10 mouse cellular contexts compared by ENCODE assay signal in genomic region chr19:32356166-32356565, GRCm38 (mm10). TPM values are rescaled to one million over a fixed set of nuclear protein-coding genes. Genes with fewer than 3 reads are reported as not detected.
DNase-seq lines count a peak whose midpoint lies in the region; ATAC-seq lines count a peak whose summit lies in the region.
"Had no signal": no experiment of that assay in that cellular context is flagged by ENCODE, and none has a peak within 500 bp of the region (broad histone marks: within the 10 kb centered on the region; RNA-seq: fewer than 3 reads in every experiment).

No protein-coding gene starts in this region.

- WGBS in forebrain, embryonic 15.5 days: 51% methylated on average over 4 of the region's 4 CpGs
- WGBS in forebrain, embryonic 13.5 days: 61% methylated on average over 4 of the region's 4 CpGs
- 53% methylated on average over 4 of the region's 4 CpGs for WGBS in embryonic facial prominence, embryonic 10.5 days
- WGBS in midbrain, embryonic 16.5 days: 69% methylated on average over 4 of the region's 4 CpGs

- no peaks in the 10 kb centered on the region for H3K9me3 ChIP-seq in forebrain, embryonic 15.5 days
- no peaks in the 10 kb centered on the region for H3K9me3 ChIP-seq in forebrain, embryonic 13.5 days (replicated peaks)
- no peaks in the 10 kb centered on the region for H3K9me3 ChIP-seq in embryonic facial prominence, embryonic 10.5 days
- no peaks in the 10 kb centered on the region for H3K9me3 ChIP-seq in midbrain, embryonic 16.5 days (replicated peaks; ENCODE audit: control insufficient read depth, low read length, poor library complexity, severe bottlenecking)
- H3K9me3 ChIP-seq: midbrain, embryonic 12.5 days had no signal

- H3K9ac ChIP-seq in forebrain, embryonic 15.5 days (replicated peaks): no peak overlapping the region
- H3K9ac ChIP-seq in forebrain, embryonic 13.5 days: no peak overlapping the region
- no peak overlapping the region for H3K9ac ChIP-seq in midbrain, embryonic 16.5 days (ENCODE audit: low read depth, low read length)
- H3K9ac ChIP-seq: midbrain, embryonic 12.5 days had no signal

- H3K4me3 ChIP-seq in forebrain, embryonic 15.5 days: no peak overlapping the region
- no peak overlapping the region for H3K4me3 ChIP-seq in forebrain, embryonic 13.5 days
- no peak overlapping the region for H3K4me3 ChIP-seq in embryonic facial prominence, embryonic 10.5 days
- no peak overlapping the region for H3K4me3 ChIP-seq in midbrain, embryonic 16.5 days (ENCODE audit: low read depth, low read length)
- H3K4me3 ChIP-seq: midbrain, embryonic 12.5 days had no signal

- H3K36me3 ChIP-seq in forebrain, embryonic 15.5 days: no peaks in the 10 kb centered on the region
- H3K36me3 ChIP-seq in forebrain, embryonic 13.5 days (ENCODE audit: poor library complexity, severe bottlenecking): no peaks in the 10 kb centered on the region
- H3K36me3 ChIP-seq in embryonic facial prominence, embryonic 10.5 days (replicated peaks): no peaks in the 10 kb centered on the region
- no peaks in the 10 kb centered on the region for H3K36me3 ChIP-seq in midbrain, embryonic 16.5 days (ENCODE audit: control insufficient read depth, insufficient read depth, low read length)
- H3K36me3 ChIP-seq: midbrain, embryonic 12.5 days had no signal

- intact Hi-C loops in left cerebral cortex, postnatal 4 days (cut with DNase I): no loop called here

- H3K4me2 ChIP-seq in forebrain, embryonic 15.5 days (replicated peaks): no peak overlapping the region
- no peak overlapping the region for H3K4me2 ChIP-seq in forebrain, embryonic 13.5 days
- no peak overlapping the region for H3K4me2 ChIP-seq in midbrain, embryonic 16.5 days (ENCODE audit: low read length)
- H3K4me2 ChIP-seq: midbrain, embryonic 12.5 days had no signal

- DNase-seq in left cerebral cortex, postnatal 4 days: peak; percentile 59
- no peak for DNase-seq in left cerebral cortex, adult 9 months (ENCODE audit: low spot score in 2 of 2)
- peak; percentile 7 for DNase-seq in embryonic facial prominence, embryonic 10.5 days (ENCODE audit: low spot score)
- no peak for DNase-seq in spleen, postnatal 36 days (ENCODE audit: low spot score in 2 of 2)
- no peak for DNase-seq in urinary bladder, adult 18-20 months (ENCODE audit: low spot score in 2 of 2)
- DNase-seq: right cerebral cortex, postnatal 4 days had no signal

- 0 out of 2 replicates have a peak overlapping the region, but pooled peaks have one; percentile 39 for H3K27ac ChIP-seq in forebrain, embryonic 15.5 days (replicated peaks)
- no peak overlapping the region for H3K27ac ChIP-seq in forebrain, embryonic 13.5 days
- H3K27ac ChIP-seq in embryonic facial prominence, embryonic 10.5 days (replicated peaks): 0 out of 2 replicates have a peak overlapping the region, but pooled peaks have one; percentile 0
- H3K27ac ChIP-seq in midbrain, embryonic 16.5 days (ENCODE audit: low read length): peak overlapping the region; percentile 41; the same call in 1 of the 2 replicates
- H3K27ac ChIP-seq: midbrain, embryonic 12.5 days had no signal

- 0 out of 2 replicates have a peak, but pooled peaks have one; percentile 26 for ATAC-seq in forebrain, embryonic 15.5 days (replicated peaks)
- ATAC-seq in forebrain, embryonic 13.5 days: no peak
- ATAC-seq in midbrain, embryonic 16.5 days: no peak

- no peaks in the 10 kb centered on the region for H3K27me3 ChIP-seq in forebrain, embryonic 15.5 days
- H3K27me3 ChIP-seq in forebrain, embryonic 13.5 days: no peaks in the 10 kb centered on the region
- no peaks in the 10 kb centered on the region for H3K27me3 ChIP-seq in embryonic facial prominence, embryonic 10.5 days (replicated peaks; ENCODE audit: low read depth, poor library complexity, severe bottlenecking)
- no peaks in the 10 kb centered on the region for H3K27me3 ChIP-seq in midbrain, embryonic 16.5 days (ENCODE audit: control insufficient read depth, insufficient read depth, low read depth, low read length)
- H3K27me3 ChIP-seq: midbrain, embryonic 12.5 days had no signal

- H3K4me1 ChIP-seq in forebrain, embryonic 15.5 days: 0 out of 2 replicates have a peak, but pooled peaks cover 3% of the 10 kb centered on the region
- peaks cover 7% of the 10 kb centered on the region for H3K4me1 ChIP-seq in forebrain, embryonic 13.5 days
- peaks cover 12% of the 10 kb centered on the region; the same call in 1 of the 2 replicates for H3K4me1 ChIP-seq in embryonic facial prominence, embryonic 10.5 days
- peaks cover 5% of the 10 kb centered on the region for H3K4me1 ChIP-seq in midbrain, embryonic 16.5 days (ENCODE audit: control insufficient read depth, insufficient read depth, low read length)

RNA-seq across cellular contexts. Expression of gene Sgms1, which starts 33.3 kb away (rescaled TPM):
- polyA plus RNA-seq in forebrain, embryonic 15.5 days (2015; fragmentation: Nextera tagmentation; extraction: Ambion mirVana): 14.5 and 15.7 TPM in 2 replicates
- polyA plus RNA-seq in forebrain, embryonic 13.5 days (2015; fragmentation: Nextera tagmentation; extraction: Ambion mirVana): 9.9 and 11.1 TPM in 2 replicates
- total RNA-seq in left cerebral cortex, postnatal 4 days (2021): 10 to 100 TPM; 23.4 to 27.2 TPM
- 15.2 and 16.6 TPM in 2 replicates for polyA plus RNA-seq in embryonic facial prominence, embryonic 10.5 days (2016; fragmentation: Nextera tagmentation; extraction: Ambion mirVana)
- 20.2 and 21.5 TPM in 2 replicates for polyA plus RNA-seq in midbrain, embryonic 16.5 days (2015; fragmentation: Nextera tagmentation; extraction: Ambion mirVana)

Comparison
In these comparisons a context has a peak if more than half of its experiments do, and no peak if none do; other contexts are left out.
1. DNase-seq: peak in left cerebral cortex, postnatal 4 days (single experiment) and embryonic facial prominence, embryonic 10.5 days (single experiment); none in left cerebral cortex, adult 9 months (0 of 2), spleen, postnatal 36 days (0 of 2) and urinary bladder, adult 18-20 months (0 of 2).